Mouse (Mus musculus) liver, embryonic 11.5 days (tissue): ENCODE data around the gene Apeh. TPM values are rescaled to one million over a fixed set of nuclear protein-coding genes. Genes with fewer than 3 reads are reported as not detected.

Source experiments
- ATAC-seq: fragments of 200-750 bp; cut with Nextera tagmentation; replicated peaks from 2 replicates; pipeline ENCODE4 v1.8.0; 2017; ENCODE audit warnings: moderate number of reproducible peaks, mild to moderate bottlenecking, moderate TSS enrichment, moderate library complexity; ENCODE audit not compliant: low FRiP score
- DNase-seq: peaks from one replicate; pipeline ENCODE4 v3.0.0-alpha.2; 2017; ENCODE audit warnings: low spot score
- H3K27ac ChIP-seq: fragments of 300-500 bp; sonication (generic); 2 replicates; pipeline ENCODE4 v1.5.1; 2014; ENCODE audit warnings: mild to moderate bottlenecking, low read depth, low read length, control low read depth
- H3K27me3 ChIP-seq: fragments of 300-500 bp; sonication (generic); replicated peaks from 2 replicates; pipeline ENCODE4 v1.6.1; 2014; ENCODE audit warnings: low read length, mixed read lengths; ENCODE audit not compliant: control insufficient read depth, insufficient read depth
- H3K36me3 ChIP-seq: fragments of 300-500 bp; sonication (generic); 2 replicates; pipeline ENCODE4 v1.6.1; 2014; ENCODE audit warnings: mild to moderate bottlenecking, low read length, moderate library complexity, mixed read lengths; ENCODE audit not compliant: control insufficient read depth, insufficient read depth
- H3K4me1 ChIP-seq: fragments of 300-500 bp; sonication (generic); replicated peaks from 2 replicates; pipeline ENCODE4 v1.6.1; 2014; ENCODE audit warnings: low read length, mixed read lengths; ENCODE audit not compliant: control insufficient read depth, insufficient read depth
- H3K4me2 ChIP-seq: fragments of 300-500 bp; sonication (generic); 2 replicates; pipeline ENCODE4 v1.6.1; 2014; ENCODE audit warnings: mild to moderate bottlenecking, control low read depth, moderate library complexity
- H3K4me3 ChIP-seq: fragments of 300-500 bp; sonication (generic); 2 replicates; pipeline ENCODE4 v1.5.1; 2014; ENCODE audit warnings: low read depth, low read length, control low read depth
- H3K9ac ChIP-seq: fragments of 300-500 bp; sonication (generic); 2 replicates; pipeline ENCODE4 v1.6.1; 2014; ENCODE audit warnings: low read depth, low read length, control low read depth
- H3K9me3 ChIP-seq: fragments of 300-500 bp; sonication (generic); 2 replicates; pipeline ENCODE4 v1.6.1; 2016; ENCODE audit warnings: low read length, inconsistent platforms, mixed read lengths; ENCODE audit not compliant: control insufficient read depth
- WGBS: fragments of 180-500 bp; shearing (Covaris S2); extraction: QIAGEN DNeasy Blood & Tissue Kit; methylation state at CpG from one replicate; pipeline ENCODE4 v1.1.7; 2014; 5-methylcytosine and 5-hydroxymethylcytosine counted together
- polyA plus RNA-seq: library from polyadenylated mRNA; unstranded; fragments of >200 nt; fragmentation: Nextera tagmentation; extraction: Ambion mirVana; gene quantifications from 2 replicates; pipeline ENCODE4 v1.2.1, GENCODE M21; 2014

Apeh gene
- polyA plus RNA-seq, 1 experiment from 2014 or later = 159 TPM

- ATAC-seq (no peak), DNase-seq (no peak)
- Histone ChIP-seq H3K4me2 (no peak overlapping the region), H3K9me3 (no peaks in the 10 kb centered on the region), H3K27me3 (peaks cover 3% of the 10 kb centered on the region; the same call in 1 of the 2 replicates), H3K4me3 (no peak overlapping the region), H3K9ac (no peak overlapping the region), H3K4me1 (no peaks in the 10 kb centered on the region), H3K36me3 (no peaks in the 10 kb centered on the region), H3K27ac (no peak overlapping the region)
- WGBS = 83% methylated on average over 8 of the region's 8 CpGs
These were observed 31.3 kb upstream of the Apeh start for GRCm38 (mm10) chr9:108125731-108126130.

- 0 out of 2 replicates have a peak, but pooled peaks cover 11% of the 10 kb centered on the region for H3K4me1 ChIP-seq
- DNase-seq (no peak), ATAC-seq (no peak)
- H3K4me2 ChIP-seq = no peak overlapping the region
- H3K9me3 ChIP-seq = no peaks in the 10 kb centered on the region
- no peaks in the 10 kb centered on the region; the same call in 1 of the 2 replicates for H3K27me3 ChIP-seq
- H3K27ac ChIP-seq = no peak overlapping the region
- WGBS = 79% methylated on average over 4 of the region's 4 CpGs
- H3K36me3 ChIP-seq = no peaks in the 10 kb centered on the region
- no peak overlapping the region for H3K9ac ChIP-seq
- H3K4me3 ChIP-seq = no peak overlapping the region
These were observed 29.5 kb upstream of the Apeh start for GRCm38 (mm10) chr9:108123916-108124315.

- Histone ChIP-seq H3K36me3 (no peaks in the 10 kb centered on the region), H3K9me3 (no peaks in the 10 kb centered on the region), H3K9ac (no peak overlapping the region), H3K27ac (no peak overlapping the region), H3K4me3 (no peak overlapping the region), H3K27me3 (peaks cover under 1% of the 10 kb centered on the region; the same call in 1 of the 2 replicates), H3K4me2 (no peak overlapping the region), H3K4me1 (peaks cover 11% of the 10 kb centered on the region; the same call in 1 of the 2 replicates)
- 87% methylated on average over 10 of the region's 10 CpGs for WGBS
- DNase-seq = no peak
- ATAC-seq = no peak
These were observed 27.0 kb upstream of the Apeh start for GRCm38 (mm10) chr9:108121170-108121969.

GRCm38 (mm10) chr9:108120671-108121070, 26.3 kb upstream of the Apeh start:
- no peaks in the 10 kb centered on the region for H3K9me3 ChIP-seq
- H3K27ac ChIP-seq = no peak overlapping the region
- peaks cover 7% of the 10 kb centered on the region for H3K27me3 ChIP-seq
- DNase-seq (no peak), ATAC-seq (no peak)
- no peak overlapping the region for H3K4me3 ChIP-seq
- H3K36me3 ChIP-seq = no peaks in the 10 kb centered on the region
- WGBS = 83% methylated on average over 8 of the region's 8 CpGs
- no peak overlapping the region for H3K9ac ChIP-seq
- H3K4me2 ChIP-seq = no peak overlapping the region
- H3K4me1 ChIP-seq = peaks cover 11% of the 10 kb centered on the region; the same call in 1 of the 2 replicates

DNA sequence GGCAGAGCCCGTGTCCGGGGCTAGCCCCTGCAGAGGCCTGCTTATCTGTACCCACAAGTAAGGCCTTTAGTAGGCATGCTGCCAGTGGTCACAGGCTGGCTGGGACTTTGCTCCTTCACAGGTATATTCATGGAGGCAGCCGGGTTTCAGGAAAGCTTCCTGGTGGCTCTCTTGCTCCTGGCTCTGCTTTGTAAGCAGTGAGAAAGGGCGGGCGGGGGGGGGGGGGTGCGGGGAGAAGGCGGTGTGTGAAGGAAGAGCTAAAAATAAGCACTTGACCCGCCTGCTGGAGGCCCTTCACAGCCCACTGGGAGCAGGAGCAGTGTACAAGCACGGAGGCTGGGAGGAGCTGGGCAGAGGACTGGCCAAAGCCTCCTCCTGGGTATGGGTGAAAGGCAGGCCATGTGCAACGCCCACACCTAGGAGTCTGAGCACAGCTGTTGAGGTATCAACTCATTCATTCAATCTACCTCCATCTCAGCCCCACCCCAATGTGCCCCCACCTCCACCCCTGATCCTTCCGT, 25.5 kb upstream of the Apeh start:
- Histone ChIP-seq H3K4me3 (no peak overlapping the region), H3K9ac (no peak overlapping the region), H3K36me3 (no peaks in the 10 kb centered on the region), H3K9me3 (no peaks in the 10 kb centered on the region), H3K4me1 (peaks cover 11% of the 10 kb centered on the region; the same call in 1 of the 2 replicates), H3K27ac (no peak overlapping the region), H3K4me2 (no peak overlapping the region), H3K27me3 (peaks cover 13% of the 10 kb centered on the region)
- WGBS = 37% methylated on average over 8 of the region's 11 CpGs
- DNase-seq (no peak), ATAC-seq (no peak)

GRCm38 (mm10) chr9:108117143-108117542, 22.7 kb upstream of the Apeh start:
- H3K4me1 ChIP-seq = peaks cover 11% of the 10 kb centered on the region; the same call in 1 of the 2 replicates
- 70% methylated on average over 4 of the region's 4 CpGs for WGBS
- DNase-seq (no peak), ATAC-seq (no peak)
- peaks cover 22% of the 10 kb centered on the region for H3K27me3 ChIP-seq
- H3K9ac ChIP-seq = no peak overlapping the region
- H3K4me2 ChIP-seq = no peak overlapping the region
- no peaks in the 10 kb centered on the region for H3K9me3 ChIP-seq
- H3K4me3 ChIP-seq = no peak overlapping the region
- no peak overlapping the region for H3K27ac ChIP-seq
- no peaks in the 10 kb centered on the region for H3K36me3 ChIP-seq

DNA sequence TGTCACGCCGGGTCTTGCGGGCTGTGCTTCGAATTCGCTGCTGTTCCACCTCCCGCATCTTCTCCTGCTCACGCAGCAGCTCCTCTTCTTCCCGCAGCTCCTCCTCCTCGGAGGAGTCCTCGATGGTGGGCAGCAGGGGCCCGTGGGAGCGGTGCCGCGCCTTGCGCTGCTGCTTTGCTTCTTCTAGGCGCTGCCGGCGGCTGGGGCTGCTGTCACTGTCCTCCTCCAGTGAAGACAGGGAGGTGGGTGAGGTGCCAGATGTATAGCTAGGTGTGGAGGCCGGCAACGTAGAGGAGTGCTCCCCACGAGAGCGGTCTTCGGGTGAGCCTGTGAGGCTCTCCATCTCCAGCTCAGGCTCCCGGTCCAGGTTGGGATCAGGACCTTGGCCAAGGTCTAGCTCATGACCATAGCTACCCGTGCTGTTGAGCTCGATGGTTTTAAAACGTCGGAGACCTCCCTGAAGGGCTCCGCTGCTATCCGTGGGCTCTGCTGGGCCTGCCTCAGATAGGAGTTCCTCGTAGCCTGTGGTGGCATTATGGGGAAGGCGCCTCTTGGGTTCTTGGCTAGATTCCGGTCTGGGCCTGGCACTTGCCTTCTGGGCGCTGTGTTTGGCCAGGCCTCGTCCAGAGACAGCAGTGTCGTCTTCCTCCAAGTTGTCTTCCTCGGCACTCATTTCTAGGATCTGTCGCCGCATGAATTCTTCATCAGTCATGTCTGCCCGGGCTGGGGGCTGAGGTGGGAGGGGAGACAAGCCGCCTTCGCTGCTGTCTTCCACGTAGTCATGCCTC, 21.1 kb upstream of the Apeh start:
- no peak for ATAC-seq
- 62% methylated on average over 43 of the region's 43 CpGs for WGBS
- Histone ChIP-seq H3K9me3 (no peaks in the 10 kb centered on the region), H3K27me3 (peaks cover 29% of the 10 kb centered on the region), H3K4me1 (peaks cover 18% of the 10 kb centered on the region), H3K36me3 (no peaks in the 10 kb centered on the region), H3K4me2 (no peak overlapping the region), H3K27ac (no peak overlapping the region), H3K4me3 (no peak overlapping the region), H3K9ac (no peak overlapping the region)
- no peak for DNase-seq

- DNase-seq = no peak
- no peak for ATAC-seq
These were observed 18.4 kb upstream of the Apeh start for GRCm38 (mm10) chr9:108112719-108113340.

More at GRCm38 (mm10) chr9:108112719-108113340, 18.4 kb upstream of the Apeh start:
- Histone ChIP-seq H3K9me3 (no peaks in the 10 kb centered on the region), H3K36me3 (no peaks in the 10 kb centered on the region), H3K27me3 (peaks cover 40% of the 10 kb centered on the region), H3K4me2 (no peak overlapping the region), H3K9ac (no peak overlapping the region), H3K27ac (no peak overlapping the region), H3K4me3 (no peak overlapping the region), H3K4me1 (peaks cover 8% of the 10 kb centered on the region)
- 93% methylated on average over 18 of the region's 18 CpGs for WGBS
